Mouse (Mus musculus) hindbrain, embryonic 15.5 days (tissue): Measurements from ENCODE around the gene Fbxl3. TPM values are rescaled to one million over a fixed set of nuclear protein-coding genes. Genes with fewer than 3 reads are reported as not detected.

ENCODE experiments used
- ATAC-seq: fragments of 200-750 bp; cut with Nextera tagmentation; 2 replicates; pipeline ENCODE4 v1.8.0; 2017; ENCODE audit warnings: low read depth, moderate number of reproducible peaks, moderate TSS enrichment; ENCODE audit not compliant: low FRiP score
- H3K27ac ChIP-seq: fragments of 300-500 bp; sonication (generic); replicated peaks from 2 replicates; pipeline ENCODE4 v1.5.1; 2015; ENCODE audit warnings: mild to moderate bottlenecking, inconsistent platforms
- H3K27me3 ChIP-seq: fragments of 300-500 bp; sonication (generic); 2 replicates; pipeline ENCODE4 v1.6.1; 2015; ENCODE audit warnings: control low read depth, inconsistent platforms
- H3K36me3 ChIP-seq: fragments of 300-500 bp; sonication (generic); 2 replicates; pipeline ENCODE4 v1.6.1; 2015; ENCODE audit warnings: control low read depth, inconsistent platforms
- H3K4me1 ChIP-seq: fragments of 300-500 bp; sonication (generic); replicated peaks from 2 replicates; pipeline ENCODE4 v1.6.1; 2015; ENCODE audit warnings: control low read depth, inconsistent platforms
- H3K4me2 ChIP-seq: fragments of 300-500 bp; sonication (generic); 2 replicates; pipeline ENCODE4 v1.6.1; 2015; ENCODE audit warnings: moderate library complexity, mild to moderate bottlenecking, inconsistent platforms
- H3K4me3 ChIP-seq: fragments of 300-500 bp; sonication (generic); 2 replicates; pipeline ENCODE4 v1.5.1; 2015; ENCODE audit warnings: mild to moderate bottlenecking, inconsistent platforms
- H3K9ac ChIP-seq: fragments of 300-500 bp; sonication (generic); 2 replicates; pipeline ENCODE4 v1.6.1; 2015; ENCODE audit warnings: inconsistent platforms
- H3K9me3 ChIP-seq: fragments of 300-500 bp; sonication (generic); 2 replicates; pipeline ENCODE4 v1.6.1; 2016; ENCODE audit warnings: control low read depth, inconsistent platforms
- WGBS: fragments of 180-500 bp; shearing (Covaris S2); methylation state at CpG from one replicate; pipeline ENCODE4 v1.1.7; 2015; 5-methylcytosine and 5-hydroxymethylcytosine counted together
- polyA plus RNA-seq: library from polyadenylated mRNA; unstranded; fragments of >200 nt; fragmentation: Nextera tagmentation; extraction: Ambion mirVana; gene quantifications from 2 replicates; pipeline ENCODE4 v1.2.1, GENCODE M21; 2015

Gene Fbxl3
- polyA plus RNA-seq, 1 experiment from 2014 or later, result 21.5 TPM

- Histone ChIP-seq H3K4me2 (no peak overlapping the region), H3K9me3 (no peaks in the 10 kb centered on the region), H3K36me3 (peaks cover 16% of the 10 kb centered on the region), H3K27me3 (no peaks in the 10 kb centered on the region), H3K27ac (no peak overlapping the region), H3K4me3 (no peak overlapping the region), H3K4me1 (no peaks in the 10 kb centered on the region), H3K9ac (no peak overlapping the region)
- 73% methylated on average over 9 of the region's 9 CpGs for WGBS
- peak; percentile 69; the same call in 1 of the 2 replicates for ATAC-seq
These were observed 20.0 kb downstream of the Fbxl3 start for GRCm38 (mm10) chr14:103079209-103079977.

GRCm38 (mm10) chr14:103078006-103078912 lies 21.1 kb downstream of the Fbxl3 start:
- Histone ChIP-seq H3K9ac (no peak overlapping the region), H3K36me3 (peaks cover 17% of the 10 kb centered on the region), H3K27me3 (no peaks in the 10 kb centered on the region), H3K4me2 (no peak overlapping the region), H3K27ac (no peak overlapping the region), H3K4me1 (no peaks in the 10 kb centered on the region), H3K4me3 (no peak overlapping the region), H3K9me3 (no peaks in the 10 kb centered on the region)
- WGBS, result 80% methylated on average over 16 of the region's 16 CpGs
- no peak for ATAC-seq

- peaks cover 14% of the 10 kb centered on the region for H3K36me3 ChIP-seq
- no peaks in the 10 kb centered on the region for H3K4me1 ChIP-seq
- no peak overlapping the region for H3K27ac ChIP-seq
- H3K27me3 ChIP-seq, result no peaks in the 10 kb centered on the region
- no peak overlapping the region for H3K4me2 ChIP-seq
- no peak for ATAC-seq
- no peaks in the 10 kb centered on the region for H3K9me3 ChIP-seq
- WGBS, result 89% methylated on average over 9 of the region's 9 CpGs
- no peak overlapping the region for H3K9ac ChIP-seq
- no peak overlapping the region for H3K4me3 ChIP-seq
These were observed 21.9 kb downstream of the Fbxl3 start for GRCm38 (mm10) chr14:103077272-103078005.

GRCm38 (mm10) chr14:103075166-103075565 lies 24.2 kb downstream of the Fbxl3 start:
- Histone ChIP-seq H3K36me3 (peaks cover 12% of the 10 kb centered on the region), H3K9ac (no peak overlapping the region), H3K4me2 (no peak overlapping the region), H3K27ac (no peak overlapping the region), H3K9me3 (no peaks in the 10 kb centered on the region), H3K4me3 (no peak overlapping the region), H3K4me1 (peaks cover 6% of the 10 kb centered on the region), H3K27me3 (no peaks in the 10 kb centered on the region)
- 70% methylated on average over 7 of the region's 7 CpGs for WGBS
- ATAC-seq, result no peak

- H3K36me3 ChIP-seq, result peaks cover 12% of the 10 kb centered on the region
- ATAC-seq, result no peak
- 79% methylated on average over 8 of the region's 8 CpGs for WGBS
- peaks cover 10% of the 10 kb centered on the region for H3K4me1 ChIP-seq
- H3K27ac ChIP-seq, result no peak overlapping the region
- no peaks in the 10 kb centered on the region for H3K9me3 ChIP-seq
- no peaks in the 10 kb centered on the region for H3K27me3 ChIP-seq
- H3K4me3 ChIP-seq, result no peak overlapping the region
- H3K4me2 ChIP-seq, result no peak overlapping the region
- H3K9ac ChIP-seq, result no peak overlapping the region
These were observed 25.5 kb downstream of the Fbxl3 start for GRCm38 (mm10) chr14:103073825-103074224.

- Histone ChIP-seq H3K27me3 (no peaks in the 10 kb centered on the region), H3K36me3 (peaks cover 12% of the 10 kb centered on the region), H3K9ac (no peak overlapping the region), H3K9me3 (no peaks in the 10 kb centered on the region), H3K4me1 (peaks cover 10% of the 10 kb centered on the region), H3K4me3 (no peak overlapping the region), H3K4me2 (no peak overlapping the region), H3K27ac (no peak overlapping the region)
- 90% methylated on average over 4 of the region's 4 CpGs for WGBS
- ATAC-seq, result no peak
These were observed 26.6 kb downstream of the Fbxl3 start for GRCm38 (mm10) chr14:103072731-103073130.

- Histone ChIP-seq H3K4me3 (no peak overlapping the region), H3K36me3 (peaks cover 7% of the 10 kb centered on the region; the same call in 1 of the 2 replicates), H3K27ac (no peak overlapping the region), H3K27me3 (no peaks in the 10 kb centered on the region), H3K9me3 (no peaks in the 10 kb centered on the region), H3K4me2 (0 out of 2 replicates have a peak overlapping the region, but pooled peaks have one; percentile 82), H3K4me1 (peaks cover 10% of the 10 kb centered on the region), H3K9ac (no peak overlapping the region)
- 93% methylated on average over 12 of the region's 12 CpGs for WGBS
- no peak for ATAC-seq
These were observed 27.9 kb downstream of the Fbxl3 start for GRCm38 (mm10) chr14:103071471-103071870.

- Histone ChIP-seq H3K9me3 (no peaks in the 10 kb centered on the region), H3K4me3 (peak overlapping the region; percentile 75), H3K4me1 (peaks cover 10% of the 10 kb centered on the region), H3K36me3 (peaks cover 4% of the 10 kb centered on the region; the same call in 1 of the 2 replicates), H3K4me2 (peak overlapping the region; percentile 82), H3K9ac (peak overlapping the region; percentile 68), H3K27me3 (no peaks in the 10 kb centered on the region), H3K27ac (peak overlapping the region; percentile 79)
- WGBS, result 3% methylated on average over 10 of the region's 10 CpGs
- peak; percentile 3; the same call in 1 of the 2 replicates for ATAC-seq
These were observed 28.6 kb downstream of the Fbxl3 start for GRCm38 (mm10) chr14:103070790-103071189.

GRCm38 (mm10) chr14:103069864-103070611 lies 29.3 kb downstream of the Fbxl3 start, which contains the start of gene Cln5:
Gene Cln5, plus strand, starts transcription at chr14:103070216.
- Histone ChIP-seq H3K9ac (peak within 1 kb of the TSS; percentile 68), H3K4me2 (peak within 1 kb of the TSS; percentile 82), H3K27ac (peak within 1 kb of the TSS; percentile 79), H3K4me1 (peaks cover 10% of the 10 kb centered on the region), H3K27me3 (no peaks in the 10 kb centered on the region), H3K4me3 (peak within 1 kb of the TSS; percentile 75), H3K9me3 (no peaks in the 10 kb centered on the region), H3K36me3 (peaks cover 4% of the 10 kb centered on the region; the same call in 1 of the 2 replicates)
- peak; percentile 98 for ATAC-seq
- WGBS, result under 1% methylated on average over 65 of the region's 65 CpGs

- Histone ChIP-seq H3K36me3 (peaks cover 4% of the 10 kb centered on the region; the same call in 1 of the 2 replicates), H3K27ac (peak overlapping the region; percentile 79), H3K9ac (peak overlapping the region; percentile 68), H3K27me3 (no peaks in the 10 kb centered on the region), H3K9me3 (no peaks in the 10 kb centered on the region), H3K4me3 (peak overlapping the region; percentile 75), H3K4me2 (peak overlapping the region; percentile 82), H3K4me1 (peaks cover 10% of the 10 kb centered on the region)
- ATAC-seq, result no peak
- WGBS, result 11% methylated on average over 12 of the region's 12 CpGs
These were observed 29.9 kb downstream of the Fbxl3 start for GRCm38 (mm10) chr14:103069465-103069863.
